ENCODE assay signal across 21 mouse cellular contexts in the genomic region with DNA sequence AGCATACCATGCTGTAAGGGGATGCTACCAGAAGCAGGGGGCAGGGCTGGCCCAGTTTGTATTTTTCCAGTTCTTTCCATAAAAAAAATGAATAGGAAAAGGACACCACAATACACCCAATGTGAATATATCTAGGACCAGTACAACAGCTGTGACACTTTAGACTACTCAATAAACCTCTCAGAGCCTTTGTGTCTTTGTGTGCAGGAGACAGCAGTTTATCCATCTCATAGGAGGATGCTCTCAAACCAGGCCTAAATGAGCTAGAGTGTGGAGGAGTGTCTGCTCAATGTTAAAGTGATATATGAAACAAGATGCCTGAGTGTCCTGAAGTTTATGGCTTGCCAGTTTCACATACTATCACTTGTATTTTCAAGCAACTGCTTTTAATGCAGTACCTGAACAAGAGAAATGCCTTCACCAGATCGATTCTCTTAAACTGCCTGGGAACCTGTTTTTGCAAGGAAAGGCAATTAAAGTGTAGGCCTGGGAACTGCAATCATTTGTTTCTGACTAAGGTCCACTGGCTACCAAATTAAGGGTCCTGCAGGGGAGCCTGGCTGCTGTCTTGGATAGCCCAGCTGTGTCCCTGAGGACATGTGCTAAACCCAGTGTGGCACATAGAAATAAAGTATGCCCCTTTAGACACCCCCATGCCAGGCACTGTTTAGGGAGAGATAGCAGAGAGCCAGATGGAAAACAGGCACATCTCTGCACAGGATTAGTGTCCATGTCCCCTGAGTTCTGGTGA.
A peak's percentile ranks its signal among the peaks of the same experiment; 100 is the strongest.
DNase-seq lines count a peak whose midpoint lies in the region; ATAC-seq and TF ChIP-seq lines count a peak whose summit lies in the region.
"Had no signal": no experiment of that assay in that cellular context is flagged by ENCODE, and none has a peak within 500 bp of the region (broad histone marks: within the 10 kb centered on the region; RNA-seq: fewer than 3 reads in every experiment).

No protein-coding gene starts in this region.

- no peaks in the 10 kb centered on the region for H3K36me3 ChIP-seq in kidney, embryonic 14.5 days (ENCODE audit: control insufficient read depth, insufficient read depth, low read length)
- H3K36me3 ChIP-seq: embryonic facial prominence, embryonic 15.5 days; forebrain, embryonic 10.5 days; heart, embryonic 10.5 days; hindbrain, embryonic 12.5 days had no signal

- H3K9me3 ChIP-seq in kidney, embryonic 14.5 days (ENCODE audit: control insufficient read depth, low read length), result no peaks in the 10 kb centered on the region
- H3K9me3 ChIP-seq: embryonic facial prominence, embryonic 15.5 days; forebrain, embryonic 10.5 days; heart, embryonic 10.5 days; hindbrain, embryonic 12.5 days had no signal

- 48% methylated on average over 1 of the region's 1 CpGs for WGBS in kidney, embryonic 14.5 days
- WGBS in cerebellum, adult 2 months, result 64% methylated on average over 1 of the region's 1 CpGs

- no peak overlapping the region for H3K4me2 ChIP-seq in kidney, embryonic 14.5 days (replicated peaks; ENCODE audit: low read depth, low read length)
- H3K4me2 ChIP-seq: embryonic facial prominence, embryonic 15.5 days; hindbrain, embryonic 12.5 days had no signal

- no peak overlapping the region for H3K27ac ChIP-seq in kidney, embryonic 14.5 days (ENCODE audit: low read depth, low read length)
- H3K27ac ChIP-seq in cerebellum, adult 2 months (ENCODE audit: insufficient read depth, low read length), result peak overlapping the region; percentile 40; the same call in 1 of the 2 replicates
- H3K27ac ChIP-seq: embryonic facial prominence, embryonic 15.5 days; forebrain, embryonic 10.5 days; heart, embryonic 10.5 days; hindbrain, embryonic 12.5 days had no signal

- no peak for TF ChIP-seq CTCF in cerebellum, adult 2 months (IDR thresholded peaks at IDR 0.05; ENCODE audit: borderline replicate concordance, insufficient read depth, low read depth, low read length)

- peak; percentile 83; the same call in 1 of the 2 replicates for ATAC-seq in kidney, embryonic 14.5 days (ENCODE audit: low FRiP score, low TSS enrichment)
- ATAC-seq: forebrain, embryonic 14.5 days; hindbrain, embryonic 16.5 days; inflammation-experienced regulatory T-cells, adult 6 months; intestine, postnatal 0 days had no signal

- no peak for TF ChIP-seq POLR2A in cerebellum, adult 2 months (IDR thresholded peaks at IDR 0.05; ENCODE audit: borderline replicate concordance, insufficient read depth, low read length)

- H3K27me3 ChIP-seq in kidney, embryonic 14.5 days (ENCODE audit: control insufficient read depth, insufficient read depth, low read length), result no peaks in the 10 kb centered on the region
- H3K27me3 ChIP-seq in cerebellum, adult 2 months (ENCODE audit: control insufficient read depth, insufficient read depth, low read length), result no peaks in the 10 kb centered on the region
- H3K27me3 ChIP-seq: embryonic facial prominence, embryonic 15.5 days; hindbrain, embryonic 12.5 days had no signal

- no peak overlapping the region for H3K9ac ChIP-seq in kidney, embryonic 14.5 days (ENCODE audit: low read depth, low read length)
- H3K9ac ChIP-seq: embryonic facial prominence, embryonic 15.5 days; hindbrain, embryonic 12.5 days had no signal

- H3K4me3 ChIP-seq in kidney, embryonic 14.5 days (ENCODE audit: low read length), result no peak overlapping the region
- H3K4me3 ChIP-seq in cerebellum, adult 2 months (replicated peaks; ENCODE audit: insufficient read depth, low read depth, low read length), result no peak overlapping the region
- H3K4me3 ChIP-seq: embryonic facial prominence, embryonic 15.5 days; erythroblast, embryonic 14.5 days; forebrain, embryonic 10.5 days; heart, embryonic 10.5 days; hindbrain, embryonic 12.5 days had no signal

- DNase-seq in kidney, postnatal 10 days, result no peak
- peak in 1 of 2 experiments; percentile 43 for DNase-seq in cerebellum, adult 2 months
- DNase-seq in cerebellum, adult 8-10 months, result peak; percentile 17
- DNase-seq in cerebellum, postnatal 36 days, result peak; percentile 2 to 9
- DNase-seq in urinary bladder, postnatal 25 days (ENCODE audit: low spot score), result no peak
- DNase-seq: adrenal gland, postnatal 10 days; embryo, embryonic 11 days; gastrocnemius, postnatal 36 days; heart, adult 18-20 months; heart, postnatal 10 days; heart, postnatal 4 days had no signal

- H3K4me1 ChIP-seq in kidney, embryonic 14.5 days (ENCODE audit: control insufficient read depth, insufficient read depth, low read length), result no peaks in the 10 kb centered on the region
- H3K4me1 ChIP-seq in cerebellum, adult 2 months (ENCODE audit: control insufficient read depth, insufficient read depth, low read length), result peaks cover 10% of the 10 kb centered on the region; the same call in 1 of the 2 replicates
- H3K4me1 ChIP-seq: embryonic facial prominence, embryonic 15.5 days; heart, embryonic 10.5 days; hindbrain, embryonic 12.5 days had no signal

Comparison
In these comparisons a context has a peak if more than half of its experiments do, and no peak if none do; other contexts are left out.
1. DNase-seq: peak in cerebellum, adult 8-10 months (single experiment) and cerebellum, postnatal 36 days (2 of 2); none in kidney, postnatal 10 days (single experiment) and urinary bladder, postnatal 25 days (single experiment).